Mouse (Mus musculus) left cerebral cortex, postnatal 25 days (tissue): Measurements from ENCODE around the gene Aldh4a1. TPM values are rescaled to one million over a fixed set of nuclear protein-coding genes. Genes with fewer than 3 reads are reported as not detected.

ENCODE experiments used
- DNase-seq, 2 experiments: peaks; one replicate each; pipeline ENCODE4 v3.0.0; 2022; ENCODE audit warnings: low spot score in 2 of 2, mixed read lengths in 1 of 2
- intact Hi-C: fragments of 180-260 bp; cut with DNase I; formaldehyde crosslinking; loops from one replicate; pipeline ENCODE4 v1.15.1; 2025
- total RNA-seq, 2 experiments: library from RNA; stranded (reverse); gene quantifications; 2 replicates each; pipeline ENCODE4 v1.2.3; 2021

Gene Aldh4a1
- total RNA-seq, 2 experiments from 2014 or later = 15.9 to 17.3 TPM

- intact Hi-C loops = no loop called here
Observed at GRCm38 (mm10) chr4:139616276-139617000, 6.2 kb upstream of the Aldh4a1 start.

GRCm38 (mm10) chr4:139617001-139617364 lies 5.7 kb upstream of the Aldh4a1 start:
- DNase-seq = no peak
- intact Hi-C loops = no loop called here

More at GRCm38 (mm10) chr4:139616276-139617000, 6.2 kb upstream of the Aldh4a1 start:
- DNase-seq = no peak

- DNase-seq = no peak
- intact Hi-C loops = no loop called here
Observed at GRCm38 (mm10) chr4:139619765-139620164, 2.9 kb upstream of the Aldh4a1 start.

GRCm38 (mm10) chr4:139623434-139624115 lies 909 bp downstream of the Aldh4a1 start:
- no peak for DNase-seq
- intact Hi-C loops = no loop called here

- no peak for DNase-seq
- intact Hi-C loops = no loop called here
Observed at GRCm38 (mm10) chr4:139624116-139624489, 1.4 kb downstream of the Aldh4a1 start.

- DNase-seq = no peak
- intact Hi-C loops = no loop called here
Observed at GRCm38 (mm10) chr4:139624706-139625105, 2.0 kb downstream of the Aldh4a1 start.

- intact Hi-C loops = no loop called here
- DNase-seq = no peak
Observed at GRCm38 (mm10) chr4:139627361-139627760, 4.7 kb downstream of the Aldh4a1 start.

- no peak for DNase-seq
- intact Hi-C loops = no loop called here
Observed at GRCm38 (mm10) chr4:139630171-139630570, 7.5 kb downstream of the Aldh4a1 start.

- DNase-seq = no peak
- intact Hi-C loops = no loop called here
Observed at GRCm38 (mm10) chr4:139631141-139631540, 8.5 kb downstream of the Aldh4a1 start.

GRCm38 (mm10) chr4:139631569-139632253 lies 9.0 kb downstream of the Aldh4a1 start:
- intact Hi-C loops = no loop called here
- DNase-seq = no peak

- no peak for DNase-seq
Observed at GRCm38 (mm10) chr4:139632254-139632580, 9.6 kb downstream of the Aldh4a1 start.

GRCm38 (mm10) chr4:139636373-139636772 lies 13.7 kb downstream of the Aldh4a1 start:
- peak; percentile 68 to 69 for DNase-seq
- intact Hi-C loops = loop anchor here (2.0 kb wide), 1 partner anchor 166 kb away; no protein-coding TSS in a partner anchor

More at GRCm38 (mm10) chr4:139632254-139632580, 9.6 kb downstream of the Aldh4a1 start:
- intact Hi-C loops = no loop called here

- DNase-seq = no peak
- intact Hi-C loops = loop anchor here (2.0 kb wide), 1 partner anchor 167 kb away; no protein-coding TSS in a partner anchor
Observed at GRCm38 (mm10) chr4:139637847-139638246, 15.2 kb downstream of the Aldh4a1 start.

GRCm38 (mm10) chr4:139638356-139638755 lies 15.7 kb downstream of the Aldh4a1 start:
- intact Hi-C loops = no loop called here
- DNase-seq = no peak

GRCm38 (mm10) chr4:139639801-139640200 lies 17.1 kb downstream of the Aldh4a1 start:
- no peak for DNase-seq
- intact Hi-C loops = no loop called here

GRCm38 (mm10) chr4:139640333-139640732 lies 17.7 kb downstream of the Aldh4a1 start:
- intact Hi-C loops = no loop called here
- DNase-seq = no peak

- intact Hi-C loops = no loop called here
- DNase-seq = peak in 1 of 2 experiments; percentile 28
Observed at GRCm38 (mm10) chr4:139640775-139641174, 18.1 kb downstream of the Aldh4a1 start.

GRCm38 (mm10) chr4:139641829-139642425 lies 19.3 kb downstream of the Aldh4a1 start:
- no peak for DNase-seq
- intact Hi-C loops = no loop called here

GRCm38 (mm10) chr4:139643972-139644371 lies 21.3 kb downstream of the Aldh4a1 start:
- DNase-seq = peak; percentile 74 to 78
- intact Hi-C loops = loop anchor here (1.0 to 2.0 kb wide), 2 partner anchors 26 to 215 kb away; no protein-coding TSS in a partner anchor

GRCm38 (mm10) chr4:139646916-139647315 lies 24.2 kb downstream of the Aldh4a1 start:
- no peak for DNase-seq
- intact Hi-C loops = no loop called here
